In the genomic region with DNA sequence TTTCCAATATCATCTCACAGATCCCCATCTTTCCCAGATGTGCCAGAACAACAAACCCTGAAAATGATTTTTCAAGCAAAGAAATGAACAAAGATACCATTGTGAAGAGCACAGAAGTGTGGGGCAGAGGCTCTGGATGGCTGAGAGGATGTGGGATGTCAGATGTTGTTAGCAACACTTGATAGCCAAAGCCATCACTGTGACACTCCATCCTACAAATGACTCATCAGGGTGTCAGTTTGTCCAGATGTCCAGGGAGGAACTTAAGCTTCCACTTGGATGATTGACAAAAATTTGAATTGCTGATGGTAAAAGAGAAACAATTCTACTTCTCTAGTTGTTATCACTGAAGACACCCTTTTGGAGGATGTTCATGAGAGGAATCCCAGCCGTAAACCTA, we compare ENCODE assay signal across 14 mouse cellular contexts.
"Had no signal": no experiment of that assay in that cellular context is flagged by ENCODE, and none has a peak within 500 bp of the region (broad histone marks: within the 10 kb centered on the region; RNA-seq: fewer than 3 reads in every experiment).

No protein-coding gene starts in this region.

- ATAC-seq: liver, postnatal 0 days; lung, postnatal 0 days; midbrain, embryonic 13.5 days; midbrain, embryonic 16.5 days had no signal

- DNase-seq: kidney, adult 2 months; kidney, postnatal 25 days; left cerebral cortex, postnatal 4 days; liver, postnatal 0 days; lung, embryonic 14.5 days; lung, postnatal 36 days; right cerebral cortex, postnatal 14 days; right cerebral cortex, postnatal 4 days; thymus, adult 2 months; thymus, postnatal 14 days; thymus, postnatal 4 days had no signal
